Mouse (Mus musculus) left cerebral cortex, postnatal 25 days (tissue): Measurements from ENCODE around the gene Gm34653. TPM values are rescaled to one million over a fixed set of nuclear protein-coding genes. Genes with fewer than 3 reads are reported as not detected.
"Not testable (repeated sequence)": the region's sequence is repeated elsewhere in the genome, so short reads cannot be mapped to it uniquely, and the experiment has no call there.

ENCODE experiments used
- DNase-seq, 2 experiments: peaks; one replicate each; pipeline ENCODE4 v3.0.0; 2022; ENCODE audit warnings: low spot score in 2 of 2, mixed read lengths in 1 of 2
- intact Hi-C: fragments of 180-260 bp; cut with DNase I; formaldehyde crosslinking; loops from one replicate; pipeline ENCODE4 v1.15.1; 2025
- total RNA-seq, 2 experiments: library from RNA; stranded (reverse); gene quantifications; 2 replicates each; pipeline ENCODE4 v1.2.3; 2021

The Gm34653 gene
- total RNA-seq = not detected

DNA sequence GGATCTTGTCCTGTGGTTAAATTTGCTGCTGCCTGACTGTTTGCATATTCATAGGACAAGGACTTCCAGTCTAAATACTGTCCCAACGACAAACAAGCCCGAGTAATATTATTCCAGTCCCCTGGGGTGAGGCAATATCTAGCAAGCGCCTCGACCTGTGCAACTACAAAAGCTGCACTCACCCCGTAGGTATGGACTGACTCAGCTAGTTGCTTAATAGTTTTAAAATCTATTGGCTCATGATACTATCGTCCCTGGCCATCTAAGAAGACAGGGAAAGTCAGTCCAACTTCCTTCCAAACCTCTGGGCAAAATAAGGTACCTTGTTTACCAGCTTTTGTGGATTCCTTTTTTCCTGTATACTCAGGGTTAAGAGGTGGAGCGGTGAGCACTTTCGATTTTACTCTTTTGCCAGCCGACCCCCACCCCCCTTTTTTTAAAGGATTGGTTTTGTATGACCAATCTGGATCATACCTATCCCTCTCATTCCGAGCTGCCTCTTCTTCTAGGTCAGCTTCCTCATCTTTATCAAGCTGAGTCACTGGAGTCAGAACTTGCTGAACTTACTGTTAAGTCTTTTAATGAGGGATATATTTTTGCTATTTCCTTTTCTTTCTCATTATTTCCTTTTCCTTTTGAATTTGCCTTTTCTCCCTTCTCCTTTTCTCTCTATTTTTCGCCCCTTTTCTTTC lies at the start of gene Gm34653:
Gene Gm34653 (plus strand): TSS at position 242 of the 692 bp plus-strand sequence.
- DNase-seq, intact Hi-C loops: not testable (repeated sequence)

DNA sequence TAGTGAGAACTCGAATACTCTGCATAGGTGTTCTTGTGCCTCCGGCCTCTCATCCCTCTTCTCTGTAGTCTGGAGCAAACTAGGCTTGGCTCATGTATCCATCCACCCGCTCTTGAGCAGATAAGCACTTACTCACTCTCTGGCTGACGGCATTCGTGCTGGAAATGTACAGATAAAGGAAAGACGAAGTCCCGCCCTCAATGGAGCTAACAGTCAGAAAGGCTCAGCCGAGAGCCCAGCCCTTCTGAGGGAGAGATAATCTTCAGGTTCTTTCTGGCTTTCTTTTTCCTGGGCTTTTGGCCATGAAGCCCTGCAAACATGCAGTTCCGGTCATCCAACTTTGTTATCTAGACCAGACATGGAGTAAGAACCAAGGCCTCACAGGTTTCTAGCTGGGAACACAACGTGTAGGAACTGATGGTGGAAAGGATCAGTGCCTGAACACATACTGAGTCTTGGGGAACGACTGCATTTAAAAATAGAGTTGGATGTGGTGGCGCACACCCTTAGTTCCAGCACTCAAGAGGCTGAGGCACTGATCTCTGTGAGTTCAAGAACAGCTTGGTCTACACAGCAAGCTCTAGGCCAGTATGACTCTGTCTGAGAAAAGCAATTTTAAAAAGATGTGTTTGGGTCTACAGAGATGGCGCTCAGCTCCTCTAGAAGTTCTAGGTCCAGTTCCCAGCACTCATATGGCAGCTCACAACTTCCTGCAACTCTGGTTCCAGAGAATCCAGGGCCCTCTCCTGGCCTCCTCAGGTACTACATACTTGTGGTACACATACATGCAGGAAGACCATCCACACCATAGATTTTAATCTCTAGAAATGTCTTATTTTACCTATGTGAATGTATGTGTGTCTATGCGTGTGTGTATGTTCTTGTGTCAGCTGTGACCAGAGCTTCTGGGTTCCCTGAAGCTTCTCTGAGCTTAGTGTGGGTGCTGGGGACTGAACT lies 49.5 kb upstream of the Gm34653 start:
- no peak for DNase-seq
- intact Hi-C loops = no loop called here

DNA sequence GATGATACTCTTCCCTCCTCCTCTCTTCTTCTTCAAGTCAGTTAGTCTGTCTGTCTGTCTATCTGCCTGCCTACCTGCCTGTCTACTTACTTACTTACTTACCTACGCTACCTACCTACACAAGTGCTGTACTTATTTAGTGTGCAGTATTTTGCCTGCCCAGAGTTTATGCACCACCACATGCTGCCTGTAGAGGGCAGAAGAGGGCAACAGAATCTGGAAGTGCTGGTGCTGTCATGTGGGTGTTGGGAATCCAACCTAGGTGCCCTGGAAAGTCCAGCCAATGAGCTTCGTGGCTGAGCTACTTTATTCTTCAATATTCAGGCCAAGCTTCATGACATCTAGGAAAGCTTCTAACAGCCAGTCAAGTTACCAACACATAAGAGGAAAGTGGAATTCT lies 48.7 kb upstream of the Gm34653 start:
- peak in 1 of 2 experiments; percentile 51 for DNase-seq
- intact Hi-C loops = no loop called here

DNA sequence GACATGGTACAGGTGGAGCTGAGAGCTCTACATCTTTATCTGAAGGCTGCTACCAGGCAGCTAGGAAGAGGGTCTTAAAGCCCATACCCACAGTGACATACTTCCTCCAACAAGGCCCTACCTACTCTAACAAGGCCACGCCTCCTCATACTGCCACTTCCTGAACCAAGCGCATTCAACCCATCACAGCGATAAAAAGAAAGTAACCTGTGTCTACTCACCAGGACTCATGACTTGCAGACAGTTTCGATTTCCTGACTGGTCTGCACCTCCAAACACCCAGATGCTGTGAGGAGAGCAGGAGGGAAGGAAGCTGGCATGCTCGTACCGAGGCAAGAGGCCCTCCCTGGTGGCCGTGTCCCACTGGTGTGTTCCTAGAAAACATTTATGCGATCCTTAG lies 42.5 kb upstream of the Gm34653 start:
- intact Hi-C loops = no loop called here
- no peak for DNase-seq

DNA sequence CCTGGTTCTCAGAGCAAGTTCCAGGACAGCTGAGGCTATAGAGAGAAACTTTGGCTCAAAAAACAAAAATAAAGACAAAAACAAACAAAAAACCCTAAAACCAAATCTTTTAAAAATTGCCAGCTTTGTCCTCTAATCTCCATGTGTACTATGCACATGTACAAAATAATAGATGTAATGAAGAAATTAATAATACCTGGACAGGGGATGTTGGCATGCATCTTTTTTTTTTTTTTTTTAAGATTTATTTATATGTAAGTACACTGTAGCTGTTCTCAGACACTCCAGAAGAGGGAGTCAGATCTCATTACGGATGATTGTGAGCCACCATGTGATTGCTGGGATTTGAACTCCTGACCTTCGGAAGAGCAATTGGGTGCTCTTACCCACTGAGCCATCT lies 40.3 kb upstream of the Gm34653 start:
- intact Hi-C loops = not testable (repeated sequence)

DNA sequence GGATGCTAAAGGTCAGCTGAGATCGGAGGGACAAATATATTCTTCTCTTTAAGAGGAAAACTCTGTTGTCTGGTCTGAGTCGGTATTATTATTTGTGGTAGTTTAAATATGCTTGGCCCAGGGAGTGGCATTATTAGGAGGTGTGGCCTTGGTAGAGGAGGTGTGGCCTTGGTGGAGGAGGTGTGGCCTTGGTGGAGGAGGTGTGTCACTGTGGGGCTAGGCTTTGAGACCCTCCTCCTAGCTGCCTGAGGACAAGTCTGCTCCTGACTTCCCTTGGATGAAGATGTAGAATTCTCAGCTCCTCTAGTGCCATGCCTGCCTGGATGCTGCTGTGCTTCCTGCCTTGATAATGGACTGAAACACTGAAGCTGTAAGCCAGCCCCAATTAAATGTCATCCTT lies 38.3 kb upstream of the Gm34653 start:
- intact Hi-C loops = no loop called here
- DNase-seq = no peak

More for the DNA sequence above, 40.3 kb upstream of the Gm34653 start:
- DNase-seq = not testable (repeated sequence)

DNA sequence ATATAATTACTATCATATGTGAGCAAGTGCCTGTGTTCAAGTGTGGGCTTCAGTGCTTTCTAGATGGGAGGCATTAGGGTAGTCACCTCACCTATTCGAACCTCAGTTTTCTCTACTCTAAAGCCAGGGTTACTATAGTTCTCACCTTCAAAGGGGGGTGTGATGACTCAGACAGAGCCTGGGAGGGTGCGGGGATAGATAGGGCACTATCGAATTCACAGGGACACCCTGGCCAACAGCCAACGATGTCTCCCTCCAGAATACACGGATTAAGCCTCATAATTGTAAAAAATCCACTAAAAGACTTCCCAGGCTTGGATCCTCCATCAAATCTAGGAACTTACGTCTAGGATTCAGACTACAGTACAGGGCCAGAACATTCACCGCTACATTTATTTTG lies 37.4 kb upstream of the Gm34653 start:
- intact Hi-C loops = no loop called here
- DNase-seq = no peak

DNA sequence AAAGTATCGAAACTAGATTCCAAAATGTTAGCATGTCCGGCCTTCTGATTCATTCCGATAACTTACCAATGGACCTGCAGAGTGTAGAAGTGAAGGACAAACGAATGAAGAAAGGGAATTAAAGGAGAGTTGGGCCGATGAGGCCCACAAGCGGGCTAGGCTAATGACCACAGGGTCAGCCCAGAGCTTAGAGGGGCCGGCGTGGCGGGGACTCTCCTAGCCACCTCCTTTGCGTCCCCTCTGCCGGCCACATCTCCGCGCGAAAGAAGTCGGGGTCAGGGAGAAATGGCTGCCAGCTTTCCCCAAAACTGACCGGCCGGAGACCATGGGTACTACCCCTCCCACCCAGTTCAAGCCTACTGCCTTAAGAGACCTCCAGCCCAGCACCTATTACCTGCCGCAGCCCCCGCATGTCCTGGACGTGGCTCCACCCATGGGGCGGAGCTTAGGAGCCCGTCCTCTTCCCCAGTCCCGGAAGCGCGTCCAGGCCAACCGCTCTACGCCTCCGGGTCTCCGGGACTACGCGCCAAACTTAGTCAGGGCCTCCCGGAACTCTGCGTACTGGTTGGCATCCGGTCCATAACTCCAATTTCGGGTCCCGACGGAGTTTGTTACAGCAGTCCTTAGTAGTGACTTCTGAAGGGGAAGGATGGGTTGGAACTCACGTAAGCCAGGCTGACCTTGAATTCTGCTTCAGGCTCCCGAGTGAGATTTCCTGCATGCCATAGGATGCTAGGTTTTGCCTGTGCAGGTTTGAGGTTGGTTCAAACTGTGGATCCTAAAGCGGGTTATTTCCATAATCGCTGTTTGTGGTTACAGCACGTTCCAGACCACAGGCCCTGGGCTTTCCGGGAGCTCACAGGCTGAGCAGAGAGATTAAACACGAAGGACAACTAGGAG lies 33.2 kb upstream of the Gm34653 start, which contains the start of gene Rabepk:
Gene Rabepk (minus strand): TSS at position 556 of the 900 bp plus-strand sequence.
- intact Hi-C loops = loop anchor here (2.0 kb wide), 1 partner anchor 27 kb away; no protein-coding TSS in a partner anchor
- peak; percentile 71 to 79 for DNase-seq

DNA sequence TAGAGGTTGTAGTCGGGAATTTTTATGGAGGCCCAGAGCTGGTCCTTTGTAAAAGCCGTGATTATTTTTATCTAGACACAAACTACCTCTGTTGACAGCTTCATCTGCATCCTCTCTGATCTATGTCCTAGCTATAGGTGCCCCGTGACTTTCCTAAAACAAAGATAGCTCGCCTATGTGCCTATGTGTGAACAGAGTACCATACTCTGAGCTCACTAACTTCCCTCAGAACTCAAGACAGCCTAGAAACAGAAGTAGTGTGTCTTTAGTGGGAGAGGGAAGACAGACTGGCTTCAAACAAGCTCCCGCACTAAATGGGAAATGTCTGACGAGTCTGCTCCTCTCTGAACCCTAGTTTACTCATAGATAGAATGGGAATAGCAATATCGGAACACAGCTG lies 32.4 kb upstream of the Gm34653 start:
- no peak for DNase-seq
- intact Hi-C loops = no loop called here

DNA sequence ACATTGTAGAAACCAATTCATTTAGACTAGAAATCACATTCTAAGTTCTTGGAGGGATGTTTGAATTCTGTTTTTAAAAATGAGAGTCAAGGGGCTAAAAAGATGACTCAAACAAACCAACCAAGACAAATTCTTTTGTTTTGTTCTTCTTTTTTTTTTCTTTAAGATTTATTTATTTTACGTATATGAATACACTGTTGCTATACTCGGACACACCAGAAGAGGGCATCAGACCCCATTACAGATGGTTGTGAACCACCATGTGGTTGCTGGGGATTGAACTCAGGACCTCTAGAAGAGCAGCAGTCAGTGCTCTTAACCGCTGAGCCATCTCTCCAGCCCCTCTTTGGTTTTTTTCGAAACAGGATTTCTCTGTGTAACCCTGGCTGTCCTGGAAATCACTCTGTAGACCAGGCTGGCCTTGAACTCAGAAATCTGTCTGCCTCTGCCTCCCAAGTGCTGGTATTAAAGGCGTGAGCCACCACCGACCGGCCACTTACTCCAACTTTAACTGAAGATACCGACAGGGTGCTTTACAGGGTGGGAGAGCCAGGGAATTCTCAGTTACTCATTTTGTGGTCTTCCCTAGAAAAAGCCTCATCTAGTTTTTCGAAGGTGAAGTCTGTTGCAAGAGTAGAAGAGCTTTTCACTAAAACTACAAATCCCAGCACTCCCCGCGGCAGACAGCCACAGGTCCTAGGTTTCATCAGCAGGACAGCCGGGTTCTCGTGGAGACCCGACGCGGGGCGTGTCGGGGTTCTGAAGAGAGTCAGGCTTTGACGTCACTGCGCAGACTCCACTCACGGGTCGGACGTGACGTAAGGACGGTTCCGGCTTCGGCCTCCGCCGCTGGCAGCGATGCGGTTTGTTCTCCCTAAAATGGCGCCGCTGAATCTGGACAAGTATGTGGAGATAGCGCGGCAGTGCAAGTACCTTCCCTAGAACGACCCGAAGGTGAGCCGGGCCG lies 31.0 kb upstream of the Gm34653 start:
- intact Hi-C loops = no loop called here

DNA sequence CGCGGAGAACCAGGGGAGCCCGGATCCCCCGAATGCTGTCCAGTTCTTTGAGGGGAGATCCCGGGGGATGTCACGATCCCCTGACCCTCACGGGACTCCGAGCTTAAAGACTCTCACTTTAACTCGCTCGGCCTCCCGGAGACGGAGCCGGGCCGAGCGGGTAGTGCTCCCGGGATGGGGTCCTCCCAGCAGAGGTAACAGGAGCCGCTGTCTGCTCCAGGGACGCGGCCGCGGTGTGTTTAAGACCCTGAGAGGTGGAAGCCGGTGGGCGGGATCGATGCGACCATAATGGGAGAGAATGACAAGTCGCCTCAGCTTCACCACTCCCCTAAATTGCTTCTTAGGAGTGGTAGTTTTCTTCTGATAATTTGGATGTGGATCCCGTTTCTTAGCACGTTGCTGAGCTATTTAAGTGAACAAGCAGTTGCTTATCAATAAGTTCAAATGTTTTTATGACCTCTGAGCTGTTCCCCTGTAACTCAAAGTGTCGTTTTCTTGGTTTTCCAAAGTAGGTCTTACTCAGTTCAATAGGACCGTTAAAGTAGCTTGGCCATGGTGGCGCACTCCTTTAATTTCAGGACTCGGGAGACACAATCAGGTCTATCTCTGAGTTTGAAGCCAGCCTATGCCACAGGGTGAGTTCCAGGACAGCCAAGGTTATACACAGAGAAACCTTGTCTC lies 30.1 kb upstream of the Gm34653 start:
- intact Hi-C loops = not testable (repeated sequence)
- peak; percentile 26 to 32 for DNase-seq

More for the DNA sequence above, 31.0 kb upstream of the Gm34653 start:
- DNase-seq = peak; percentile 98 to 99

DNA sequence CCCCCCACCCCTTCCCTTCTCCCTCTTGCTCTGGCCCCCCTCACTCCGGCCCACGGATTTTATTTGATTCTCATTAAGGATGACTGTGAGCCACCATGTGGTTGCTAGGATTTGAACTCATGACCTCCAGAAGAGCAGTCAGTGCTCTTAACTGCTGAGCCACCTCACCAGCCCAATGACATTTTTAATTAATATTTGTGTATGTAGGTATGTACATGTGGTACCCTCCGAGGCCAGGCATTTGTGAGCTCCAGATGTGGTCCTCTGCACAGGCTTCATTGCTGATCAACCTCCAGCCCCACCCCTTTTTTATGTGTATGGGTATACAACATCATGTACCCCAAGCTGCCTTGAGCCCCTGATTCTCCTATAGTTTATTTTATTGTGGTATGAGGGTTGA lies 29.1 kb upstream of the Gm34653 start:
- DNase-seq = no peak
- intact Hi-C loops = no loop called here

DNA sequence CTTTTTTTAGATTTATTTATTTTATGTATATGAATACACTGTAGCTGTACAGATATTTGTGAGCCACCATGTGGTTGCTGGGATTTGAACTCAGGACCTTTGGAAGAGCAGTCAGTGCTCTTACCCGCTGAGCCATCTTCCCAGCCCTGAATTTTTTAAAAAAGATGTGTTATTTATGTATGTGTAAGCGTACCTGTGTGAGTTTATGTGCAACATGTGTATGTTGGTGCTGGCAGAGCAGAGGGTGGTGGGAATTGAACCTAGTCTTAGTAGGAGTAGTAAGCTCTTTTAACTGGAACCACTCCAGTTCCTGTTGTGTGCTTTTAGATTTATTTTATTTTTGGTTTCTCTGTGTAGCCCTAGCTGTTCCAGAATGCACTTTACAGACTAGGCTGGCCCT lies 28.6 kb upstream of the Gm34653 start:
- no peak for DNase-seq
- intact Hi-C loops = no loop called here

DNA sequence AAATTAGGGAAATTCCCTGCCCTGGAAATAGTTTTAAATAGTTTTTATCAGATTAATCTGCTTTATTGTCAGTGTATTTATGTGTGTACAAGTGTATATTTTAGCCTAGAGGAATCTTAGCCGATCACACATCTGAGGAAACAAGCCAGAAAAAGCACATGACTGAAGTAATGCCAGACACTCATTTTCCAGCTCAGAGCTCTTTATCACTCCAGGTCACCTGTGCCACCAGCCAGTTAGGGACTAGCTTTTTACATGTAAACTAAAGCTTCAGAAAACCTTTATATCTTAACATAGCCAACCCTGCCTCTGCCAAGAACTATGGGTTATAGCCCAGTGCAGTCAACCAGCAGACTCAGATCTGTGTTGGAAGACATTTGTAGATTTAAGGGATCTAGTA lies 28.0 kb upstream of the Gm34653 start:
- intact Hi-C loops = no loop called here

DNA sequence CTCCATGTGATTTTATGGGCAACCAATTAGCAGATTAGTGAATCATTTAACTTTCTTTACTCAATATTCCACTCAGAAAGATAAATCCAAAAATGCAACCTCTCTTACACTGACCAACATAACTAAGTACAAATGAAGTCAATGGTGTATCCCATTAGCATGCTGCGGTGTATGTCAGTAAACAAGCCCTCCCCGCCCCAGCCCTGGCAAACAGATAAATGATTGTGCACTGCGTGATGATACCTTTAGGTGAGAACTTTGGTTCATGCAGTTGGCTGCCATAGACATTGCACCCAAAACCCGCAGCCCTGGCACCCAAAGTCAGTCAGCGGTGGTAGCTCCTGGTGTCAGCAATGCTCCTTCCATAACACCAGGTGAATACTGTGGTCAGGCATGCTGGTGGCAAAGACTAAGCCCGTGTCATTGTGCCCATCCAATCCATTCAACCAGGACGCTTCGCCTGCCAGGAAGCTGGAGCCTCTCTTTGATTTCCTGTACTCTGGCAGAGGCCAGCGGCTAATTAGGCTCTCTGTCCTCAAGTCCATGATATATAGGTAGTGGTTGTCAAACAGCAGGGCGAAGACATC lies 27.4 kb upstream of the Gm34653 start:
- DNase-seq = no peak
- intact Hi-C loops = no loop called here

More for the DNA sequence above, 28.0 kb upstream of the Gm34653 start:
- no peak for DNase-seq

DNA sequence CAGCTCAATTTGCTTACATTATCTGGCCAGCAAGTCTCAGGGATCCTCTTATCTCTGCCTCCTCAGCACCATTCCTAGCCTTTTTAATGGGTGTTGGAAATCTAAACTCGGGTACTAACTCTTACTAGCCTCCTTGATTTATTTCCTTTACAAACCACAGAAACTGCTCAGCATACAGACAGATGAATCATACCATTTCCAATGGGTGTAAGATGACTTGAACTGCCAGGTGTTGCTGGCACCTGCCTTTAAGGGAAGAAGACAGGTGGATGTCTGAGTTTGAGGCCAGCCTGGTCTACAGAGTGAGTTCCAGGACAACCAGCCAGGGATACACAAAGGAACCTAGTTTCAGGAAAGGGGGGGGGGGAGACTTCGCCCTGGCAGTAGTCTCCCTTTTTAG lies 24.8 kb upstream of the Gm34653 start:
- intact Hi-C loops = no loop called here
- DNase-seq = no peak

DNA sequence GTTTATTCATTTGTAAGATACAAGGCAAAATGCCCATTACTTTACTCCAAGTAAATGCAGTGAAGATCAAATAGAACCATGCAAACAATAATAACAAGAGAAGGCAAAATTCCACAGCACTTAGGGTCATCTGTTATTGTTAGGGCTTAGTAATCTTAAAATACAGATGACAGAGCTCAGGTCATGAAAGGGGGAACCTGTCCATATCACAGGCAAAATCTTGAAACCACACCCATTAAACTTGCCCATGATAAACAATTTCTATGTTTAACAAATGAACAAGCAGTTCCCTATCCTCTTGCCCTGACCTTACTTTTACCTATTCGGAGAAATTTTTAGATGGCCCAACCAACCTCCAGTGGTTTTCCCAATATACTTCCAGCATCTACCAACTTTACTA lies 23.2 kb upstream of the Gm34653 start:
- no peak for DNase-seq
- intact Hi-C loops = no loop called here

DNA sequence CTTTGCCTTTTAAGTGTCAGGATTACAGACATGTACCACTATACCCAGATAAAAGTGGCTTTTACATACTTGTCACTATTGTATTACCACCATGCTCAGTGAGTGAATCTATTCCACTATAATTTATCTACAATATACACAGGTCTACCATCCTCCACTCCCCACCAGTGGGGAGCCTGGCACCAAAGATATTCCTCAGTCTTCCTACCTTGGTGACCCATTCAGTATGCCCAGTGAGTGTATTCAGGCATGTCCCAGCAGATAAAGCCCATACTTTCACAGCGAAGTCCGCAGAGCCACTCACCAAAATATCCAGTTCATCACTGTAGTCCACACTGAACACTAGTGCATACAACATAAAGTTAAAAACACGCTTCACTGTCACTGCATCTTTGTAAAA lies 22.0 kb upstream of the Gm34653 start:
- no peak for DNase-seq

More for the DNA sequence above, 22.0 kb upstream of the Gm34653 start:
- intact Hi-C loops = no loop called here
